Mouse (Mus musculus) embryonic facial prominence, embryonic 13.5 days (tissue): ENCODE results near the gene Pam. TPM values are rescaled to one million over a fixed set of nuclear protein-coding genes. Genes with fewer than 3 reads are reported as not detected.
A peak's percentile ranks its signal among the peaks of the same experiment; 100 is the strongest.
"Not testable (repeated sequence)": the region's sequence is repeated elsewhere in the genome, so short reads cannot be mapped to it uniquely, and the experiment has no call there.

ENCODE experiments used
- ATAC-seq: fragments of 200-750 bp; cut with Nextera tagmentation; 2 replicates; pipeline ENCODE4 v1.8.0; 2017; ENCODE audit warnings: low read depth; ENCODE audit not compliant: insufficient number of reproducible peaks, insufficient read depth, low FRiP score, low TSS enrichment
- H3K27ac ChIP-seq: fragments of 300-500 bp; sonication (generic); 2 replicates; pipeline ENCODE4 v1.5.1; 2015; ENCODE audit warnings: moderate library complexity, mild to moderate bottlenecking, inconsistent platforms
- H3K27me3 ChIP-seq: fragments of 300-500 bp; sonication (generic); 2 replicates; pipeline ENCODE4 v1.6.1; 2015; ENCODE audit warnings: mild to moderate bottlenecking, inconsistent platforms
- H3K36me3 ChIP-seq: fragments of 300-500 bp; sonication (generic); 2 replicates; pipeline ENCODE4 v1.6.1; 2015; ENCODE audit warnings: mild to moderate bottlenecking, inconsistent platforms
- H3K4me1 ChIP-seq: fragments of 300-500 bp; sonication (generic); 2 replicates; pipeline ENCODE4 v1.6.1; 2015; ENCODE audit warnings: inconsistent platforms
- H3K4me2 ChIP-seq: fragments of 300-500 bp; sonication (generic); 2 replicates; pipeline ENCODE4 v1.6.1; 2015; ENCODE audit warnings: moderate library complexity, mild to moderate bottlenecking, inconsistent platforms
- H3K4me3 ChIP-seq: fragments of 300-500 bp; sonication (generic); 2 replicates; pipeline ENCODE4 v1.5.1; 2015; ENCODE audit warnings: mild to moderate bottlenecking, inconsistent platforms
- H3K9ac ChIP-seq: fragments of 300-500 bp; sonication (generic); 2 replicates; pipeline ENCODE4 v1.6.1; 2015; ENCODE audit warnings: mild to moderate bottlenecking, inconsistent platforms
- H3K9me3 ChIP-seq: fragments of 300-500 bp; sonication (generic); 2 replicates; pipeline ENCODE4 v1.6.1; 2016; ENCODE audit warnings: inconsistent platforms
- WGBS: fragments of 180-500 bp; shearing (Covaris S2); methylation state at CpG from one replicate; pipeline ENCODE4 v1.1.7; 2015; ENCODE audit warnings: mixed read lengths; 5-methylcytosine and 5-hydroxymethylcytosine counted together
- polyA plus RNA-seq: library from polyadenylated mRNA; unstranded; fragments of >200 nt; fragmentation: Nextera tagmentation; extraction: Ambion mirVana; gene quantifications from 2 replicates; pipeline ENCODE4 v1.2.1, GENCODE M21; 2015

The Pam gene
- polyA plus RNA-seq, 1 experiment from 2014 or later = 53.5 TPM

GRCm38 (mm10) chr1:98028468-98028867, 67.0 kb downstream of the Pam start:
- WGBS = 88% methylated on average over 5 of the region's 5 CpGs

GRCm38 (mm10) chr1:98027959-98028358, 67.5 kb downstream of the Pam start:
- no peak for ATAC-seq
- 96% methylated on average over 4 of the region's 4 CpGs for WGBS
- Histone ChIP-seq H3K4me2 (no peak overlapping the region), H3K4me3 (no peak overlapping the region), H3K9ac (no peak overlapping the region), H3K36me3 (no peaks in the 10 kb centered on the region), H3K27me3 (no peaks in the 10 kb centered on the region), H3K9me3 (no peaks in the 10 kb centered on the region), H3K27ac (no peak overlapping the region), H3K4me1 (no peaks in the 10 kb centered on the region)

More at GRCm38 (mm10) chr1:98028468-98028867, 67.0 kb downstream of the Pam start:
- H3K36me3 ChIP-seq = no peaks in the 10 kb centered on the region
- no peak overlapping the region for H3K4me3 ChIP-seq
- ATAC-seq = no peak
- no peak overlapping the region for H3K9ac ChIP-seq
- no peaks in the 10 kb centered on the region for H3K27me3 ChIP-seq
- H3K4me1 ChIP-seq = no peaks in the 10 kb centered on the region
- H3K4me2 ChIP-seq = no peak overlapping the region
- H3K27ac ChIP-seq = no peak overlapping the region
- no peaks in the 10 kb centered on the region for H3K9me3 ChIP-seq

- no peaks in the 10 kb centered on the region for H3K9me3 ChIP-seq
- H3K4me3 ChIP-seq = no peak overlapping the region
- ATAC-seq = no peak
- H3K4me1 ChIP-seq = no peaks in the 10 kb centered on the region
- WGBS = 78% methylated on average over 6 of the region's 6 CpGs
- no peaks in the 10 kb centered on the region for H3K27me3 ChIP-seq
- no peak overlapping the region for H3K9ac ChIP-seq
- H3K27ac ChIP-seq = no peak overlapping the region
- no peak overlapping the region for H3K4me2 ChIP-seq
- H3K36me3 ChIP-seq = no peaks in the 10 kb centered on the region
These were observed 69.4 kb downstream of the Pam start for GRCm38 (mm10) chr1:98025924-98026640.

- 89% methylated on average over 4 of the region's 4 CpGs for WGBS
- H3K9ac ChIP-seq = no peak overlapping the region
- H3K27ac ChIP-seq = no peak overlapping the region
- ATAC-seq = no peak
- no peaks in the 10 kb centered on the region for H3K4me1 ChIP-seq
- no peaks in the 10 kb centered on the region for H3K36me3 ChIP-seq
- H3K9me3 ChIP-seq = no peaks in the 10 kb centered on the region
- H3K4me2 ChIP-seq = no peak overlapping the region
- H3K27me3 ChIP-seq = no peaks in the 10 kb centered on the region
- H3K4me3 ChIP-seq = no peak overlapping the region
These were observed 71.6 kb downstream of the Pam start for GRCm38 (mm10) chr1:98023866-98024265.

GRCm38 (mm10) chr1:98018987-98019386, 76.5 kb downstream of the Pam start:
- H3K27me3 ChIP-seq = no peaks in the 10 kb centered on the region
- H3K4me2 ChIP-seq = no peak overlapping the region
- no peaks in the 10 kb centered on the region for H3K36me3 ChIP-seq
- no peak overlapping the region for H3K9ac ChIP-seq
- H3K4me3 ChIP-seq = no peak overlapping the region
- no peaks in the 10 kb centered on the region for H3K4me1 ChIP-seq
- 88% methylated on average over 9 of the region's 9 CpGs for WGBS
- no peak for ATAC-seq
- no peaks in the 10 kb centered on the region for H3K9me3 ChIP-seq
- no peak overlapping the region for H3K27ac ChIP-seq

GRCm38 (mm10) chr1:98016004-98016848, 79.2 kb downstream of the Pam start:
- no peak overlapping the region for H3K27ac ChIP-seq
- H3K9ac ChIP-seq = no peak overlapping the region
- no peak overlapping the region for H3K4me3 ChIP-seq
- no peak for ATAC-seq
- H3K4me2 ChIP-seq = no peak overlapping the region
- no peaks in the 10 kb centered on the region for H3K36me3 ChIP-seq
- H3K9me3 ChIP-seq = no peaks in the 10 kb centered on the region
- 60% methylated on average over 10 of the region's 10 CpGs for WGBS
- H3K27me3 ChIP-seq = no peaks in the 10 kb centered on the region
- no peaks in the 10 kb centered on the region for H3K4me1 ChIP-seq

GRCm38 (mm10) chr1:98015564-98015963, 79.9 kb downstream of the Pam start:
- Histone ChIP-seq H3K9ac (no peak overlapping the region), H3K4me2 (no peak overlapping the region), H3K36me3 (no peaks in the 10 kb centered on the region), H3K4me3 (no peak overlapping the region), H3K27ac (no peak overlapping the region), H3K4me1 (no peaks in the 10 kb centered on the region), H3K27me3 (no peaks in the 10 kb centered on the region), H3K9me3 (no peaks in the 10 kb centered on the region)
- no peak for ATAC-seq
- 77% methylated on average over 4 of the region's 4 CpGs for WGBS

GRCm38 (mm10) chr1:98002561-98003425, 92.7 kb downstream of the Pam start:
- H3K27ac ChIP-seq = 0 out of 2 replicates have a peak overlapping the region, but pooled peaks have one; percentile 16
- H3K27me3 ChIP-seq = no peaks in the 10 kb centered on the region
- no peak overlapping the region for H3K4me3 ChIP-seq
- H3K9me3 ChIP-seq = no peaks in the 10 kb centered on the region
- H3K4me1 ChIP-seq = peaks cover 11% of the 10 kb centered on the region
- no peak overlapping the region for H3K9ac ChIP-seq
- no peak overlapping the region for H3K4me2 ChIP-seq
- ATAC-seq = no peak
- H3K36me3 ChIP-seq = no peaks in the 10 kb centered on the region
- WGBS = 57% methylated on average over 7 of the region's 7 CpGs

- WGBS = 85% methylated on average over 2 of the region's 2 CpGs
- Histone ChIP-seq H3K9me3 (no peaks in the 10 kb centered on the region), H3K27me3 (no peaks in the 10 kb centered on the region), H3K27ac (no peak overlapping the region), H3K4me3 (no peak overlapping the region), H3K4me2 (no peak overlapping the region), H3K9ac (no peak overlapping the region), H3K4me1 (peaks cover 9% of the 10 kb centered on the region), H3K36me3 (no peaks in the 10 kb centered on the region)
- ATAC-seq = no peak
These were observed 96.0 kb downstream of the Pam start for GRCm38 (mm10) chr1:97999465-97999864.

- H3K9ac ChIP-seq, H3K27me3 ChIP-seq, H3K9me3 ChIP-seq, H3K4me2 ChIP-seq, H3K4me3 ChIP-seq, ATAC-seq, H3K27ac ChIP-seq, H3K4me1 ChIP-seq, H3K36me3 ChIP-seq: not testable (repeated sequence)
- 70% methylated on average over 5 of the region's 5 CpGs for WGBS
These were observed 96.5 kb downstream of the Pam start for GRCm38 (mm10) chr1:97998961-97999360.

GRCm38 (mm10) chr1:97997088-97997487, 98.4 kb downstream of the Pam start:
- WGBS = 88% methylated on average over 1 of the region's 1 CpGs
- no peak for ATAC-seq
- no peaks in the 10 kb centered on the region for H3K27me3 ChIP-seq
- H3K4me2 ChIP-seq = no peak overlapping the region
- H3K27ac ChIP-seq = no peak overlapping the region
- H3K9ac ChIP-seq = no peak overlapping the region
- H3K9me3 ChIP-seq = no peaks in the 10 kb centered on the region
- no peak overlapping the region for H3K4me3 ChIP-seq
- no peaks in the 10 kb centered on the region for H3K36me3 ChIP-seq
- H3K4me1 ChIP-seq = peaks cover under 1% of the 10 kb centered on the region; the same call in 1 of the 2 replicates
